Mouse (Mus musculus): ENCODE measurements around the gene Cdh12. TPM values are rescaled to one million over a fixed set of nuclear protein-coding genes. Genes with fewer than 3 reads are reported as not detected.

The Cdh12 gene
- polyA plus RNA-seq (2012; rRNA removed), result 0.13 and 0.31 TPM in 2 replicates

GRCm38 (mm10) chr15:20448861-20449663 lies at the start of gene Cdh12:
TSS of gene Cdh12 (plus strand) at chr15:20449265.

GRCm38 (mm10) chr15:20666650-20667049 lies 217.6 kb downstream of the Cdh12 start, which contains the start of gene Acot10:
TSS of gene Acot10 (minus strand) at chr15:20666750.

Other genes starting within 250 kb of the Cdh12 start
- not detected in 2 replicates for gene Acot10, start 217.5 kb downstream of the Cdh12 start, polyA plus RNA-seq (2012; rRNA removed)